Mouse (Mus musculus) MEL (cell line): Measurements from ENCODE around the gene Susd4.

ENCODE experiments used
- CTCF ChIP-seq, 3 experiments: IDR thresholded peaks in 2 of 3; conservative IDR thresholded peaks in 1 of 3; 2 replicates each; pipeline ENCODE4 v1.5.1; 2011 to 2012; ENCODE audit warnings: low read length in 3 of 3, low read depth in 2 of 3, mild to moderate bottlenecking in 2 of 3, improper control_type of control experiment in 1 of 3, inconsistent platforms in 1 of 3, mixed read lengths in 1 of 3, moderate library complexity in 1 of 3; ENCODE audit not compliant: control insufficient read depth in 1 of 3, insufficient read depth in 1 of 3, poor library complexity in 1 of 3, severe bottlenecking in 1 of 3
- ZC3H11A ChIP-seq: IDR thresholded peaks from 2 replicates; pipeline ENCODE4 v1.6.1; 2012; ENCODE audit warnings: low read depth, mild to moderate bottlenecking, inconsistent platforms, low read length, improper control_type of control experiment

DNA sequence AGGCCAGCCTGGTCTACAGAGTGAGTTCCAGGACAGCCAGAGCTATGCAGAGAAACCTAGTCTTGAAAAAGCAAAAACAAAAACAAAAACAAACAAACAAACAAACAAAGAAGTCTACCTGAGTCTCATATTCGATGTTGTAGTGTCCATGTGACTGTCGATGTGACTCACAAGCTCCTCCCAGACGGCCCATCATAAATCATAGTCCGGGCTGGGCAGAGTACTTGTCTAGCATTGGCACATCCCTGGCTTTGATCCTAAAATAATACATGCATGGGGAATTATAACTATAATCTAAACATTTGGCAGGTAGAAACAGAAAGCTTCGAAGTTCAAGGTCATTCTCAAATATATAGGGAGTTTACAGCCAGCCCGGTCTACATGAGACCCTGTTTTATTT is 162.8 kb downstream of the Susd4 start:
- TF ChIP-seq CTCF (IDR thresholded peaks at IDR 0.05 in 2 of 3, conservative IDR thresholded peaks at IDR 0.05 in 1 of 3; ENCODE audit: control insufficient read depth in 1 of 3, insufficient read depth in 1 of 3, low read depth in 2 of 3, low read length in 3 of 3, poor library complexity in 1 of 3, severe bottlenecking in 1 of 3), result no peak
- TF ChIP-seq ZC3H11A, result no peak
